Mouse (Mus musculus): Measurements from ENCODE around the gene Dmrt1.

Gene Dmrt1

DNA sequence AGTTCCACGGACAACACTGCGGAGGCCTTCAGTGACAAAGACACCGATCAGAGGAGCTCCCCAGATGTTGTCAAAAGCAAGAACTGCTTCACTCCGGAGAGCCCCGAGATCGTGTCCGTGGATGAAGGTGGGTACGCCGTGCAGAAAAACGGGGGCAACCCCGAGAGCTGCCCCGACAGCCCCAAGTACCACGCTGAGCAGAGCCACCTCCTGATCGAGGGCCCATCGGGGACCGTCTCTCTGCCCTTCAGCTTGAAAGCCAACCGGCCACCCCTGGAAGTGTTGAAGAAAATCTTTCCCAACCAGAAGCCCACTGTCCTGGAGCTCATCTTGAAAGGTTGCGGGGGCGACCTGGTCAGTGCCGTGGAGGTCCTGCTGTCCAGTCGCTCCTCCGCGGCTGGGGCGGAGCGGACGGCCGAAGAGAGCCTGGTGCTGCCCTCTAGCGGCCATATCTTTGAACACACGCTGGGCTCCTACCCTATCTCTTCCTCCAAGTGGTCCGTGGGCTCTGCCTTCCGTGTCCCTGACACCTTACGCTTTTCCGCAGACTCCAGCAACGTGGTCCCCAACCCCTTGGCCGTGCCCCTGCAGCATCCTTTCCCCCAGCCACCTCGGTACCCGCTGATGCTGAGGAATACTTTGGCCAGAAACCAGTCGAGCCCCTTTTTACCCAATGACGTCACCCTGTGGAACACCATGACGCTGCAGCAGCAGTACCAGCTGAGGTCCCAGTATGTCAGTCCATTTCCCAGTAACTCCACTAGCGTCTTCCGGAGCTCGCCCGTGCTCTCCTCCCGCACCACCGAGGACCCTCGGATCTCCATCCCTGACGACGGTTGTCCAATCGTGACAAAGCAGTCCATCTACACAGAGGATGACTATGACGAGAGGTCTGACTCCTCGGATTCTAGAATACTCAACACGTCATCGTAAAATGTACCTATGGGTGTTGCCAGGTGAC is 117.2 kb downstream of the Dmrt1 start:
- DNase-seq (ENCODE audit: extremely low spot score): peak; percentile 82

- DNase-seq (ENCODE audit: extremely low spot score): peak; percentile 72
Measured at GRCm38 (mm10) chr19:25628490-25628889, 123.1 kb downstream of the Dmrt1 start.

GRCm38 (mm10) chr19:25635119-25635518 is 129.7 kb downstream of the Dmrt1 start:
- DNase-seq (ENCODE audit: extremely low spot score): no peak

GRCm38 (mm10) chr19:25635622-25636244 is 130.3 kb downstream of the Dmrt1 start:
- DNase-seq (ENCODE audit: extremely low spot score): peak; percentile 82

DNA sequence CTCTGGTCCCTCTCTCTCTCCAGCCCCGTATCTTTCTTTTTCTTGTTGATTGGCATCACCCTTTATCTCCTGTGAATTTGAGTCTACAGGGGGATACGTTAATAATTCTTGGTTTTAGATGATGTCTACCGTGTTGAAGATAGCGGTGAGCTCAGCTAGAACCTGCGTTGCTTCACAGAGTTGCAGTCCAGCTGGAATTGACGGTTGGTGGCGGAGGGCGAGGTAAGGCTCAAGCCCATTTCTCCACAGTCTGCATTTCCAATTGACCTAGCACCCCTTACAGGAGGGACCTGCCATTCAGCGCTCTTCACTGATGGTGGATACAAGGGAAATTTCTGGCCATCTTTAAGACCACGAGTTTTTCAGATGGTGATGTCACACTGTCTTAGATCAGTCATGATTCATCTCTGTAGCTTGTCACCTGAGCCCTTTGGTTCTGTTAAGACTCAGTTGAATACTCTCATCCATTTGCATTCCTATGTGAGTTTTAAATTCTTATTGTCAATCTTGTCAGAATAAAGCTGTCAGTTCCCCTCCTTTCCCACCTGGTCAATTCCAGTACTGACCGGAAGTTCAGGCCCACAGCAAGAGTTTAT is 133.4 kb downstream of the Dmrt1 start:
- no peak for DNase-seq (ENCODE audit: extremely low spot score)

- DNase-seq (ENCODE audit: extremely low spot score): no peak
Measured at GRCm38 (mm10) chr19:25641786-25642185, 136.4 kb downstream of the Dmrt1 start.

DNA sequence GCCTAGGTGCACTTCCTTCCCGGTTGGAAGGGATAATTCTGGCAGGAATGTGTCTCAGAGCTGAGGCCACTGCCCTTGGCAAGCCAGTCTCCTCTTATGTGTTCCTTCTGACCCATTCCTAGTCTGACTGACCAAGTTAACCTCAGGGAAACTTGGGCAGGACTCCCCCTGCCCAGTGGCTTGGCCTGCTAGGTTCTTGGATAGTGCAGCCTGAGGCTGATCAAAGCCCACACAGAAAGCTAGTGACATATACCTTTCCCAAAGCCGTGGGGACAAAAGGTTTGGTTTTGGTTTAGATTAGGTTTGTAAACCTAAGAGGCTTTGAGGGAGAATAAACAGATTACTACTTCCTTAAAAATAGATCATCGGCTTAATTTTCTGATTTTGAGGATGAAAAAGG is 141.7 kb downstream of the Dmrt1 start:
- no peak for DNase-seq (ENCODE audit: extremely low spot score)

GRCm38 (mm10) chr19:25648701-25649100 is 143.3 kb downstream of the Dmrt1 start:
- no peak for DNase-seq (ENCODE audit: extremely low spot score)

DNA sequence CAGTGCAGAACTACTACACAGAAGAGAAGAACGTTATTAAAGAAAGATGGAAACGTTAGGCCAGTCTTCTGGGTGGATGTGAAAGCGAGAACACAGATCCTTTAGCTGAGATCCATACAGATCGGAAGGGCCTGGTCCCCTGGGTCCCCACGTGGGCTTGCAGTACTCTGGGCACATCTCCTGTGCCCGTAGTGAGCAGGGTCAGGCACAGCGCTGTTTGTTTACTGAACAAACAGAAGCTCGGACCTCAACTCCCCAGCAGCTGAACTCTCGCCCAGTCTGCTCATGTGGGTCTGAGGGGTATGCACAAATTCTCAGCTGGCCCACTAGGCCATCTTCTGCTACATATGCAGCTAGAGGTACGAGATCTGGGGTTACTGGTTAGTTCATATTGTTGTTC is 145.1 kb downstream of the Dmrt1 start:
- DNase-seq (ENCODE audit: extremely low spot score): no peak

DNA sequence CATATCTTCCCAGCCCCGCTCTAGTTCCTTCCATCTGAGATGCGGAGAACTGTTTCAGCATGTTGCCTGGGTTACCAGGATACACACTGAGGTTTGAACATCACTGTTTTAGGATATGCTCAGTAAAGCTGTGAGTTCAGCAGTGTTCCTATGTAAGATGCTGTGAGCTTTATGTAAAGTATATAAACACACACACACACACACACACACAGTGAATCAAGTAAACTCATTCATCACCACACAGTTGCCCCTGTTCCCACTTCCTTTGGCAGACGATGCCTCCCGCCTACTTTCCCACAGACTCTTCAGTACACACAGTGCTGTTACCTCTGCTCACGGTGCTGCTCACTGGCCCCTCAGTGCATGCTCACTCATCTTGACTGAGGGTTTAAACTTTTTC is 147.1 kb downstream of the Dmrt1 start:
- DNase-seq (ENCODE audit: extremely low spot score): no peak

All from embryo, embryonic 9.5 days (tissue).